Mouse (Mus musculus) erythroblast, embryonic 14.5 days (primary cell): ENCODE results near the gene Nol10. TPM values are rescaled to one million over a fixed set of nuclear protein-coding genes. Genes with fewer than 3 reads are reported as not detected.

Source experiments
- H3K27me3 ChIP-seq: 2 replicates; pipeline ENCODE4 v1.6.1; 2012; ENCODE audit warnings: inconsistent platforms; ENCODE audit not compliant: control insufficient read depth
- H3K36me3 ChIP-seq: 2 replicates; pipeline ENCODE4 v1.6.1; 2012; ENCODE audit warnings: mild to moderate bottlenecking, inconsistent platforms; ENCODE audit not compliant: control insufficient read depth
- H3K4me1 ChIP-seq: 2 replicates; pipeline ENCODE4 v1.6.1; 2012; ENCODE audit warnings: inconsistent platforms; ENCODE audit not compliant: control insufficient read depth
- H3K4me3 ChIP-seq: replicated peaks from 2 replicates; pipeline ENCODE3; 2012; ENCODE audit warnings: moderate library complexity, mild to moderate bottlenecking, inconsistent platforms
- H3K9me3 ChIP-seq: 2 replicates; pipeline ENCODE4 v1.6.1; 2012; ENCODE audit warnings: low read length, inconsistent platforms, mixed read lengths; ENCODE audit not compliant: control insufficient read depth
- GATA1 ChIP-seq: IDR thresholded peaks from 2 replicates; pipeline ENCODE4 v1.6.1; 2012; ENCODE audit warnings: low read length, inconsistent platforms, mixed read lengths
- TAL1 ChIP-seq: IDR thresholded peaks from 3 replicates; pipeline ENCODE4 v1.6.1; 2012; ENCODE audit warnings: low read length, inconsistent platforms, mixed read lengths
- polyA plus RNA-seq: library from polyadenylated mRNA; stranded (reverse); fragments of >175 nt; gene quantifications from 2 replicates; pipeline ENCODE4 v1.2.3, GENCODE M21; 2012

Gene Nol10
- polyA plus RNA-seq, 1 experiment: 0.21 TPM

- Histone ChIP-seq H3K4me1 (peaks cover 6% of the 10 kb centered on the region), H3K9me3 (no peaks in the 10 kb centered on the region), H3K27me3 (no peaks in the 10 kb centered on the region; the same call in 1 of the 2 replicates), H3K36me3 (no peaks in the 10 kb centered on the region), H3K4me3 (no peak overlapping the region)
- TF ChIP-seq GATA1: no peak
- TF ChIP-seq TAL1: no peak
These were observed 93.2 kb downstream of the Nol10 start for GRCm38 (mm10) chr12:17441495-17441894.

GRCm38 (mm10) chr12:17444406-17444805 is 96.1 kb downstream of the Nol10 start:
- H3K27me3 ChIP-seq: no peaks in the 10 kb centered on the region; the same call in 1 of the 2 replicates
- TF ChIP-seq GATA1: no peak
- no peak for TF ChIP-seq TAL1

GRCm38 (mm10) chr12:17445251-17445650 is 97.0 kb downstream of the Nol10 start:
- no peaks in the 10 kb centered on the region for H3K9me3 ChIP-seq
- H3K36me3 ChIP-seq: no peaks in the 10 kb centered on the region
- H3K27me3 ChIP-seq: no peaks in the 10 kb centered on the region; the same call in 1 of the 2 replicates
- peaks cover 6% of the 10 kb centered on the region; the same call in 1 of the 2 replicates for H3K4me1 ChIP-seq
- no peak for TF ChIP-seq GATA1
- TF ChIP-seq TAL1: no peak
- H3K4me3 ChIP-seq: no peak overlapping the region

More at GRCm38 (mm10) chr12:17444406-17444805, 96.1 kb downstream of the Nol10 start:
- peaks cover 4% of the 10 kb centered on the region; the same call in 1 of the 2 replicates for H3K4me1 ChIP-seq
- no peaks in the 10 kb centered on the region for H3K9me3 ChIP-seq
- no peaks in the 10 kb centered on the region for H3K36me3 ChIP-seq
- H3K4me3 ChIP-seq: no peak overlapping the region

- TF ChIP-seq TAL1 (no peak), GATA1 (no peak)
- Histone ChIP-seq H3K27me3 (no peaks in the 10 kb centered on the region), H3K4me3 (no peak overlapping the region), H3K4me1 (peaks cover 6% of the 10 kb centered on the region; the same call in 1 of the 2 replicates), H3K9me3 (no peaks in the 10 kb centered on the region), H3K36me3 (no peaks in the 10 kb centered on the region)
These were observed 100.5 kb downstream of the Nol10 start for GRCm38 (mm10) chr12:17448781-17449180.

DNA sequence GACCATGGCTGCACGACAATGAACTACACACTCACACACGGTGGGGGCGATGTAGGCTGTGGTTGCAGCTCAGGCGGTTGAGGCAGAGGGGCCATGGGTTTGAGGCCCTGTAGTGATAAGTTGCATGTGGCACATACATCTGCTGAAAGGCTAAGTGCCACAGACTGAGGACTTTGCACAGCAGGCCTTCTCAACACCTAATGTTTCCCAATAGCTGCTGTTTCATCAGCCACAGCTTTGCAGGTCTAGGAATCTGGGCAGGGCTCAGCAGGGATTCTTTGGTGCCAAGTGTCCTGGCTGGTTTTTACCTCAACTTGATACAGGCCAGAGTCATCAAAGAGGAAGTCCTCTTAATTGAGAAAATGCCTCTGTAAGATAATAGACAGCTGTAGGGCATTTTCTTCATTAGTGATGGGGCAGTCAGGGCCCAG is 101.4 kb downstream of the Nol10 start:
- TF ChIP-seq TAL1 (no peak), GATA1 (no peak)
- H3K4me1 ChIP-seq: peaks cover 4% of the 10 kb centered on the region; the same call in 1 of the 2 replicates
- H3K9me3 ChIP-seq: no peaks in the 10 kb centered on the region
- H3K36me3 ChIP-seq: no peaks in the 10 kb centered on the region
- no peak overlapping the region for H3K4me3 ChIP-seq
- no peaks in the 10 kb centered on the region for H3K27me3 ChIP-seq

DNA sequence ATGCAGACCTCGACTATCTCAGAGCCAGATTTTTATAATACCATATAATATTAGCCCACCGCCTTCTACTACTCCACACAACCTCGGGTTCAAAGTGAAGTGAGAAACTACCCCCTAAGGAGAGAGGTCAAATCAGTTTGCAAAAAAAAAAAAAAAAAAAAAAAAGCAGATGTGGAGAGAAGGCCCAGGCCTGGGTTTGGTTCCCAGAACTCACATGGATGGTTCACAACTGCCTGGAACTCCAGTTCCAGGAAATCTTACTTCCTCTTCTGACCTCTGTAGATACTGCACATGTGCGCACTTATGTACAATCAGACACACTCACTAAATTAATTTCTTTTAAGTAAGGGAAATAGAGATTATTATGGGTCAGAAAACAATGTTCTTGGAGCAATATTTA is 102.2 kb downstream of the Nol10 start:
- TF ChIP-seq TAL1: no peak; the same call in 2 of the 3 replicates
- TF ChIP-seq GATA1: no peak
- H3K36me3 ChIP-seq: no peaks in the 10 kb centered on the region
- H3K9me3 ChIP-seq: no peaks in the 10 kb centered on the region
- peaks cover 4% of the 10 kb centered on the region; the same call in 1 of the 2 replicates for H3K4me1 ChIP-seq
- no peak overlapping the region for H3K4me3 ChIP-seq
- no peaks in the 10 kb centered on the region for H3K27me3 ChIP-seq

DNA sequence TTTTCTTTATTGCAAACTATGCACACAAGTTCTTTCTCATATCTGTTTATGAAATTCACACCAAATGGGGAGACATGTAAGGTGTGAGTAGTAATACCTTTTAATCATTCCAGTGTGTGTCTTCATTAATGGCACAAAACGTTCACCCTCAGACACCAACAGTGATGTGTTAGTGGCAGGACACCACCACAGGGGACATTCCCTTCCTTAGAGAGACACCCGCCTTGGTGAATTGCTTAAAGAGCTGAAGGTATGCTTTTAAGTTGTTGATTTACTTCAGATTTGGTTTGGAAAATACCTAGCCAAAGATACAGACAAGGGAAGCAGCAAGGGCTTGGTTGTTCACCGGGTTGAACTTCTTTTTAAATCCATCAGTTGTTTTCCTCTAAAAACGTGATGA is 102.7 kb downstream of the Nol10 start:
- TF ChIP-seq TAL1 (no peak), GATA1 (no peak)
- Histone ChIP-seq H3K36me3 (no peaks in the 10 kb centered on the region), H3K27me3 (no peaks in the 10 kb centered on the region)

GRCm38 (mm10) chr12:17452273-17452672 is 104.0 kb downstream of the Nol10 start:
- no peak for TF ChIP-seq GATA1
- no peak for TF ChIP-seq TAL1
- no peaks in the 10 kb centered on the region for H3K36me3 ChIP-seq

More for the DNA sequence above, 102.7 kb downstream of the Nol10 start:
- Histone ChIP-seq H3K4me1 (peaks cover 4% of the 10 kb centered on the region; the same call in 1 of the 2 replicates), H3K9me3 (no peaks in the 10 kb centered on the region), H3K4me3 (no peak overlapping the region)

GRCm38 (mm10) chr12:17453918-17454317 is 105.7 kb downstream of the Nol10 start:
- 0 out of 2 replicates have a peak, but pooled peaks cover 2% of the 10 kb centered on the region for H3K4me1 ChIP-seq
- no peaks in the 10 kb centered on the region for H3K9me3 ChIP-seq
- no peaks in the 10 kb centered on the region for H3K27me3 ChIP-seq
- no peaks in the 10 kb centered on the region for H3K36me3 ChIP-seq
- no peak overlapping the region for H3K4me3 ChIP-seq
- TF ChIP-seq GATA1 (no peak), TAL1 (no peak)

More at GRCm38 (mm10) chr12:17452273-17452672, 104.0 kb downstream of the Nol10 start:
- Histone ChIP-seq H3K9me3 (no peaks in the 10 kb centered on the region), H3K4me3 (no peak overlapping the region), H3K4me1 (0 out of 2 replicates have a peak, but pooled peaks cover 2% of the 10 kb centered on the region), H3K27me3 (no peaks in the 10 kb centered on the region)
